Mouse (Mus musculus) spleen, postnatal 4 days (tissue): ENCODE results near the gene Ccne1.
A peak's percentile ranks its signal among the peaks of the same experiment; 100 is the strongest.

Experiments used
- DNase-seq, 2 experiments: peaks; one replicate each; pipeline ENCODE4 v3.0.0; 2022; ENCODE audit warnings: low spot score in 2 of 2

Gene Ccne1

GRCm38 (mm10) chr7:38094353-38094752 lies 13.0 kb downstream of the Ccne1 start:
- DNase-seq, result peak in 1 of 2 experiments; percentile 32

GRCm38 (mm10) chr7:38093101-38093500 lies 14.2 kb downstream of the Ccne1 start:
- DNase-seq, result no peak

DNA sequence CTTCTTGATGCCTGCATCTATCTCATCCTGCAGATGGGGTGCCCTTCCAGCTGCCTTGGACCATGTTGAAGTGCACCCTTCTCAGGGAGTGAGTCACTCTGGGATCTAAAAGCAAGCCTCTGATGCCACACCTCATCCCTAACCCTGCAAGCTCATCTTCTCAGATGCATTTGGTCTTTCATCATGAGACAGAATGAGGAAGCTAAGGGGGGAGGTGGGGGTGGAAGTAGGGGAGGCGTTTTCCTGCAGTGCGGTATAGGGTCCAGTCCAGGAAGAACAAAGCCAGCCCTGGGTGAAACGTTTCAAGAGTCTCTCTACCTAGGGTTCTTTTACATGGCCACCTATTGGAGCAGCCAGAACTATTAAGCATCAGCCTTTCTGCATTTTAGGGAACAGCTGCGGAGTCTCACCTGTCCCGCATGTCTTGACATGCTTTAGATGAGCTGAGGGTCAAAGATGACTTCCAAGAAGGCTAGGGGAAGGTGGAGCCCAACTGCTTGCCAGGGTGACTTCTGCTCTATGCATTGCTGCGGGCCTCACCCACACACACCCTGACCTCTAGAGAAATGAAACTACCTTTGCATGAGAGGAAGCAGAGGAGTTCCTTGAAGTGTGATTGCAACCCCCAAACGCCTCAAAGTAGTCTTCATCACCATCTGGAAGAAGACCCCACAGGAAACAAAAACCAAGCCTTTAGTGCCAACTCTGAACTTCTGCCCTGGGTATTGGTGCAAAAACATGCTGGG lies 17.2 kb downstream of the Ccne1 start:
- DNase-seq, result peak in 1 of 2 experiments; percentile 39

- no peak for DNase-seq
These were observed 18.9 kb downstream of the Ccne1 start for GRCm38 (mm10) chr7:38088456-38088855.

- no peak for DNase-seq
These were observed 19.5 kb downstream of the Ccne1 start for GRCm38 (mm10) chr7:38087856-38088255.

- no peak for DNase-seq
These were observed 20.9 kb downstream of the Ccne1 start for GRCm38 (mm10) chr7:38086401-38086800.

DNA sequence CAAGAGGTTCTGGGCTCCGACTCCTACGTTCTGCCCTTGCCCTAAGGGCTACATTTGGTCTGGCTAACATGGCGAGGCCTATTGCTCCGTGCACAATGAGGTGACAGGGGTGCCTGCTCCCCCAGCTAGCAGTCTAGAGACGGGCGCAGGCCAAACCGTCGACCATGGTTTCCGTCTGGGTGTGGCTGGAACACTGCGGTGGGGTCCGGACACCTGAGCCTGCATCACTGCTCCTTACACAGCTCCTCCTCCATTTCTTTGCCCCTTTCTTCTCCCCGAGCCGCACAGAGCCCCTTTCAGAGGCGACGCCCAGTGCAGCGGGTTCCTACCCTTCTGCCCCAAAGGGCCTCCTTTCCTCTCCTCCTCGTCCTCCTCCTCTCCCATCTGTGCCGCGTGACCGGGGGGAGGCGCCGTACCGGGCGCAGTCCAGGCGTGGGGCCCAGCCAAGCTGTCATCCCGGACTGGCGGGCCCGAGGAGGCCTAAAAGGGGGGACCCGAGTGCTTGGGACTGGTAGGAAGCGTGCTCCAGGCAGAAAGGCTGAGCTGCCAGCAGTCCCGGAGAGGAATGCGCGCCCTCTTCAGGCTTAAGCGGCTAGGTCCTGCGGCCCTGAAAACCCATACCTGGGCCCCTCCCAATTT lies 21.6 kb downstream of the Ccne1 start:
- peak; percentile 70 to 82 for DNase-seq

DNA sequence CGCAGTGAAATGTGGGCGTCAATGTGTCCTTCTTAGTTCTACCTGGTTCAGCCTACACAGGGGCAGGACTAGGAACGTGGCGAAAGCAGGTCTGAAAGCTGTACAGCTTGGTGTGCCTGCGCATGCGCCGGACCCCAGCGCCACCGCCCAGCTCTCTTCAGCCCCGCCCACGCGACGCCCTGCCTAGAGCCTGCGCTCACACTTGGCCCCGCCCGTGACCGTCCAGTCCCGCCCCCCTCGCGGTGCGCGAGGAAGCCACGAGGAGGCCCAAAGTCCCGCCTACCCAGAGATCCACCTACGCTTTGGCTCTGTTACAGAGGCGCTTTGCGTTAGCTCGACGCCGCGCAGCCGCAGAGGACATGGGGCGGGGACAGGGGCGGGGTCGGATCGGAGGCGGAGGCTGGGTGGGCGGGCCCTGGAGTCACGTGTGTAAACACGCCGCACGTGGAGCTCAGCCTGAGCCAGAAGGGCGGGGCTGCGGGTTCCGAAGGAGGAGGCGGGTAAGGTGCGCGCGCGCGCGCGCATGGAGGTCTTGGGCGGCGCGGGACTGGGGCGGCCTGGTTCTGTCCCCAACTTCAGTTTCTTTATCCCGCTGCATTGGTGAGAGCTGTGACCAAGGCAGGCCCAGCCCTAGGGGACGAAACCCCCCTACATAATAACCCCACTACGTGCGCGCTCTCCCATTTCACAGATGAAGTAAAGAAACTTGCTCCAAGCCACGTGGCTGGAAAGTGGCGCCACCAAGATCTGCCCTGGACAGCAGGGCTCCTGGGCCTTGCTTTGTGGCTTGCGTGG lies 22.4 kb downstream of the Ccne1 start:
- peak; percentile 99 to 100 for DNase-seq

DNA sequence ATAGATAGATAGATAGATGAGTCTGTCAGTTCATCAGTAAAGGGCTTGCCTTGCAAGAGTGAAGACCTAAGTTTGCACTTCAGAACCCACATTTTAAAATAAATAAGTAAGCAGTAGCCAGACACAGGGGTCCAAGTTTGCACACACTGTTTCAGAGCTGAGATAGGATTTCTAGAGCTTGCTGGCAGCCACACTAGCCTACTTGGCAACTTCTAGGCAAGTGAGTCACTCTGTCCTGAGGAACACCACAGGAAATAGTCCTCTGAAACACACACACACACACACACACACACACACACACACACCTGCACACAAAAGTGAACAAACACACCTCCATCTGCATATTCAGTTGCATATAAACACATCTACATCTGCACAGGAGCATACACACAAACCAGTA lies 24.4 kb downstream of the Ccne1 start:
- DNase-seq, result no peak

GRCm38 (mm10) chr7:38077189-38077588 lies 30.1 kb downstream of the Ccne1 start:
- DNase-seq, result no peak

GRCm38 (mm10) chr7:38075487-38075886 lies 31.8 kb downstream of the Ccne1 start:
- DNase-seq, result no peak

- DNase-seq, result no peak
These were observed 32.4 kb downstream of the Ccne1 start for GRCm38 (mm10) chr7:38074920-38075319.

- no peak for DNase-seq
These were observed 32.8 kb downstream of the Ccne1 start for GRCm38 (mm10) chr7:38074514-38074913.

- peak; percentile 32 to 73 for DNase-seq
These were observed 33.6 kb downstream of the Ccne1 start for GRCm38 (mm10) chr7:38073782-38074181.

- no peak for DNase-seq
These were observed 36.3 kb downstream of the Ccne1 start for GRCm38 (mm10) chr7:38071065-38071464.

DNA sequence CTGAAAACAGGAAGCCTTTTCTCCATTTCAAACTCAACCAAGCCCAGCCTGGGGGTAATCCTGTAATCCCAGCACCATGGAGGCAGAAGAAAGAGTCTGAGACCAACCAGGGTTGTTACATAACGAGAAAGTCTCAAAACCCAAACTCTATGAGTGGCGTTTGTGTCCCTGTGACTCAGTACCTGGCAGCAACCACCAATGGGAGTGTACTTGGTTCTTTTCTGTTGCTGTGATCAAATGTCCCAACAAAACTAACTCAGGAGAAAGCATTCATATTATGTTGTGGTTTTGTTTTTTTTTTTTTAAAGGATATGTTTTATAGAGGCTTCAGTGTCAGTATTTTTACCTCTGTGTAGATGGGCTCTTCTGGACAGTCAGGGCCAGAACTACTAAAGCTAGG lies 36.7 kb downstream of the Ccne1 start:
- no peak for DNase-seq

DNA sequence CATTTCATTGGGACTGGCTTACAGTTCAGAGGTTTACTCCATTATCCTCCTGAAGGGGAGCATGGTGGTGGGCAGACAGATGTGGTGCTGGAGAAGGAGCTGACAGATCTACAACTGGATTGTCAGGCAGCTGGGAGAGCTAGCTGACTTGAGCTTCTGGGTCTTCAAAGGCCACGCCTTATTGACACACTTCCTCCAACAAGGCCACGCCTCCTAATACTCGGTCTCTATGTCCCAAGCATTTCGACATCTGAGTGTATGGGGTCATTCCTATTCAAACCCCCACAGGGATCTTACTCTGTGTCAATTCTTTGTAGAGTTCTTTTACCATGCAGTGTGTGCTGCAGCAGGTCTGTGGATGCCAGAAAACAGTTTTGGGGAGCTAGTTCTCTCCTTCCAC lies 42.9 kb downstream of the Ccne1 start:
- no peak for DNase-seq

- DNase-seq, result peak; percentile 79 to 92
These were observed 46.0 kb downstream of the Ccne1 start for GRCm38 (mm10) chr7:38061060-38061970.

GRCm38 (mm10) chr7:38059636-38060330 lies 47.6 kb downstream of the Ccne1 start:
- no peak for DNase-seq

DNA sequence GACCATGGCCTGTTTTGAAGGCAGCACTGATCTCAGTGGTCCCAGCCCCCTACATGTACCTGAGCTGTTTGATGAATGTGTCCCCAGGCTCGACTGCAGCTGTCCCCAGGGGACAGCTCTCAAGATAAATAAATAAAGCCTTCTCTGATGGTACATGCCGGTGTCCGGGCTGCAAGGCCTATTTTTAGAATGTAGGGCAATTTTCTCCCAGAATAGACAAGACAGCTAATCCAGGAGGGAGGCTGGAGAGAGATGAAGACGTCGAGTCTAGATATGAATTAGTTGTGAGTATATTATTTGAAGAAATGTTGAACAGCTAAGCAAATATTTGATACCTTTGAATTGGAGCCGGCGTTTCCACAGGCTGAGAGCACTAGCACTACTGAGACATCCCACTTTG lies 48.2 kb downstream of the Ccne1 start:
- DNase-seq, result no peak

DNA sequence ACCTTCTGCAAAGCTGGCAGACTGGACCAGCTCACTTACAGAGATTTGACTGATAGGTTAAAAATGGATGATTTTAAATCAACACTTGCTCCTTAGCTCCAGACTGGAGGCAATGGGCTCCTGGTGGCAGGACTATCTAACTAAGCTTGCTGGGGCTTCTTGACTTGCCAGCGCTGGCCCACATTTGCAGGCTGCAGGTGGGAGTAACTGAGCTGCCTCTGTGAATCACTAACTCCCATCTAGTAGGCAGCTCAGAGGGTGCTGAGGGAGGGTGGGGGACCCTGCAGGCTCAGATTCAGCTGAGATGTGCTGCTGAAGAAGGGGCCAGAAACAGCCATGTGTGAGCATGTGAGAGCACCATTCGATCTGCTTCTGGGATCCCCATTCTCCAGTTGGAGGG lies 51.3 kb downstream of the Ccne1 start:
- no peak for DNase-seq
